Mouse (Mus musculus) telencephalon, adult 2 months (tissue): Measurements from ENCODE around the gene Birc2.
"Not testable (repeated sequence)": the region's sequence is repeated elsewhere in the genome, so short reads cannot be mapped to it uniquely, and the experiment has no call there.

Experiments used
- DNase-seq: peaks from one replicate; pipeline ENCODE4 v3.0.0-alpha.2; 2011; ENCODE audit warnings: low read depth, low spot score

The Birc2 gene

GRCm38 (mm10) chr9:7836905-7837805 lies at the start of gene Birc2:
TSS of gene Birc2 (minus strand) at chr9:7837064.
- DNase-seq, result peak; percentile 96

- DNase-seq, result no peak
Measured at GRCm38 (mm10) chr9:7884346-7884745, 47.5 kb upstream of the Birc2 start.

GRCm38 (mm10) chr9:7882304-7882865 lies 45.5 kb upstream of the Birc2 start:
- DNase-seq, result no peak

- DNase-seq, result no peak
Measured at GRCm38 (mm10) chr9:7873511-7874211, 36.8 kb upstream of the Birc2 start.

GRCm38 (mm10) chr9:7872775-7873439 lies 36.0 kb upstream of the Birc2 start, which contains the start of gene Birc3:
TSS of gene Birc3 (minus strand) at chr9:7873186.
- DNase-seq, result no peak

- DNase-seq, result no peak
Measured at GRCm38 (mm10) chr9:7872044-7872774, 35.3 kb upstream of the Birc2 start.

GRCm38 (mm10) chr9:7871316-7872043 lies 34.6 kb upstream of the Birc2 start:
- DNase-seq, result no peak

GRCm38 (mm10) chr9:7870556-7871315 lies 33.9 kb upstream of the Birc2 start:
- no peak for DNase-seq

GRCm38 (mm10) chr9:7868838-7869491 lies 32.1 kb upstream of the Birc2 start:
- no peak for DNase-seq

- no peak for DNase-seq
Measured at GRCm38 (mm10) chr9:7867981-7868380, 31.1 kb upstream of the Birc2 start.

GRCm38 (mm10) chr9:7866981-7867380 lies 30.1 kb upstream of the Birc2 start:
- DNase-seq, result not testable (repeated sequence)

GRCm38 (mm10) chr9:7860976-7861375 lies 24.1 kb upstream of the Birc2 start:
- DNase-seq, result no peak

GRCm38 (mm10) chr9:7855912-7856311 lies 19.0 kb upstream of the Birc2 start:
- no peak for DNase-seq

- no peak for DNase-seq
Measured at GRCm38 (mm10) chr9:7855374-7855773, 18.5 kb upstream of the Birc2 start.

- DNase-seq, result not testable (repeated sequence)
Measured at GRCm38 (mm10) chr9:7854196-7854595, 17.3 kb upstream of the Birc2 start.

- DNase-seq, result no peak
Measured at GRCm38 (mm10) chr9:7852346-7853230, 15.7 kb upstream of the Birc2 start.

GRCm38 (mm10) chr9:7851841-7852240 lies 15.0 kb upstream of the Birc2 start:
- DNase-seq, result no peak

GRCm38 (mm10) chr9:7848191-7848590 lies 11.3 kb upstream of the Birc2 start:
- no peak for DNase-seq
